Mouse (Mus musculus) olfactory bulb, adult 2 months (tissue): Measurements from ENCODE around the gene Hlcs.

Experiments used
- CTCF ChIP-seq: fragments of 200-500 bp; IDR thresholded peaks from 2 replicates; pipeline ENCODE4 v1.5.1; 2012; ENCODE audit warnings: low read depth, mild to moderate bottlenecking, low read length, moderate library complexity; ENCODE audit not compliant: insufficient read depth
- POLR2A ChIP-seq: fragments of 200-500 bp; IDR thresholded peaks from 2 replicates; pipeline ENCODE4 v1.6.1; 2012; ENCODE audit warnings: mild to moderate bottlenecking, low read depth, low read length, moderate library complexity; ENCODE audit not compliant: insufficient read depth

GRCm38 (mm10) chr16:94250136-94250535 lies 63.2 kb downstream of the Hlcs start:
- no peak for TF ChIP-seq POLR2A
- TF ChIP-seq CTCF: no peak
